Mouse (Mus musculus) kidney, postnatal 14 days (tissue): ENCODE results near the gene Dmbt1.
"Not testable (repeated sequence)": the region's sequence is repeated elsewhere in the genome, so short reads cannot be mapped to it uniquely, and the experiment has no call there.

ENCODE experiments used
- DNase-seq: peaks from one replicate; pipeline ENCODE4 v3.0.0; 2022; ENCODE audit warnings: mixed read lengths

The Dmbt1 gene

DNA sequence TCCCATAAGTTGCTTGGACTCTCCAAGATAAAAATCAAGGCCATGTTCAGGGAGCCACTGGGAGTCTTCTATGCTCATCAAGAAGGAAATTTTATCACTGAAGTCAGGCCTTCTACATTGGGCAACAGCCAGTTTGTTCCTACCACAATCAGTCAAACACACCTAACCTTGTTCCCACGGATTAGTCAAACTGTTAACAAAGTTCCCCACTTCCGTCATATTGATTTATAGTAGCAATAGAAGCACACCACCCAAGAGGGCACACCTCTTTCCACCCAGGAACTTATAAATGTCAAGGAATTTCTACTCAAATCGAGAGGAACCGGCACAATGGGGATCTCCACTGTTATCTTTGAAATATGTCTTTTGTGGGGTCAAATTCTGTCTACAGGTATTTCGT lies at the start of gene Dmbt1:
Gene Dmbt1 (plus strand): TSS at position 299 of the 400 bp plus-strand sequence.
- DNase-seq: no peak

- DNase-seq: peak; percentile 63
Observed at GRCm38 (mm10) chr7:130982371-130982770, 49.5 kb upstream of the Dmbt1 start.

DNA sequence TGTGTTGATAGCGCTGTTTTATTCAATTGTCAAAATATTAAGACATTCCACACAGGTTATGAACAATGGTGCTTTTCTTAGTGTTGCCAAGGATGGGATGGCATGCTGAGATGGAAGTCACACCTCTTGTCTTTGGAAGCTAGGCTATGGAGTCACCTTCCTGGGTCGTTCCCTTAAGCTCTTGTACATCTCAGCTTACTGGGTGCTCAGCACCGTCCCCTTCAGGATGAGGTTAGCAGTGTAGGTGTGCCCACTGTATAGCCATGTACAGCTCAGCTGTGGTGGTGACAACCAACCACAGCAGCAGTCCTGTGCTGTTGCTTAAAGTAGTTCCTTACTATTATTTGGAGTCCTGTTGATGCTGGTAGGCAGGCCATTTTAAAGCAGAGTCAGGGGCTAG lies 49.0 kb upstream of the Dmbt1 start:
- DNase-seq: no peak

DNA sequence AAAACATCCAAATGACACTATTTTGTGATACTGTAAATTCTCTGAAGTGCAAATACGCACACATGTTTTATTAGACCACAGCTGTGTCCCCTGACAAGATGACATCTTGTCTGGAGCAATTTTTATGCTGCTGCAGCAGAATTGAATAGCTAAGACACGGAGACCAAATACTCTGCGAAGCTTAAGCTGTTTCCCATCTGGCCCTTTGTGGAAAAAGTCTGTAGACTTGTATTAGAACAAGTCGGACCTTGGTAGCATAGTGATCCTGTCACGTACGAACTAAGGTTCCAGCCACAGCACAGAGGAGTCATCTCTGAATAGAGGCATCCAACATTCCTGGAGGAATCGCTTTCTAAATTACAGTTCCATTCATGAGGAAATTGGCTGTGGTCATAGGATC lies 47.6 kb upstream of the Dmbt1 start:
- DNase-seq: peak; percentile 27

GRCm38 (mm10) chr7:130985193-130985592 lies 46.7 kb upstream of the Dmbt1 start:
- no peak for DNase-seq

GRCm38 (mm10) chr7:130985716-130986115 lies 46.1 kb upstream of the Dmbt1 start:
- DNase-seq: no peak

- no peak for DNase-seq
Observed at GRCm38 (mm10) chr7:130988146-130988545, 43.7 kb upstream of the Dmbt1 start.

DNA sequence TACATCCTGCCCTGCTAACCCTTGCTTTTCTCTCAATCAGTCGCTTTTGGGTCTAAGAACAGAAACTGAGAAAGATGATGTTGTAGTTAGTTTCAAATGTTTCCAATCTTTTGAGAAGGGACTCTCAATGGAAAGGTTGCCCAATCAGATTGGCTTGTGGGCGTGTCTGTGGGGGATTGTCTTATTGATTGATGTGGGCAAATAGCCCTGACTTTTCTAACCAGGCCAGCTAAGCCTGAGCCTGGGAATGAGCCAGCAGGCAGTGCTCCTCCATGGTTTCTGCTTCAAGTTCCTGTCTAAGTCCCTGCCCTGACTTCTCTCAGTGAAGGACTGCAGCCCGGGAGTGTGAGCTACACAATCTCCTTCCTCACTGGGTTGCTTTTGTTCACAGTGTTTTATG lies 42.5 kb upstream of the Dmbt1 start:
- DNase-seq: no peak

- DNase-seq: no peak
Observed at GRCm38 (mm10) chr7:130991174-130991789, 40.6 kb upstream of the Dmbt1 start.

DNA sequence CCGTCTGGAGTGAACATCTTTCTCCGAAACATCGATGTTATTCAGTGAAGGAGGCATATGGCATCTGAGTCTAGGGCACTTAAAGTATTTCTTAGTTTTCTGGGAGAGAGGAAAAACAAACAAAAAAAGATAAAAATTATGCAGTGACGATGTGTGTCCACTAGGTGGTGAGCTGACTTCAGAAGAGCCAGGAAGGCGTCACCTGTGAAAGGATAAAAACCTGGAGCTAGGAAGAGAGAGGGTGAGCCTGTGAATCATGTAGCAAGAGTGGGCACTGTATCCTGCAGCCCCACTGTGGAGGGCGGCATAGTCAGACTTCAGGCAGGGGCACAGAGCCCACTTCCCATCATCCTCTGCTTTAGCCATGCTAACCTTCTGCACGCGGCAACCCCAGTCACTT lies 37.9 kb upstream of the Dmbt1 start:
- no peak for DNase-seq

GRCm38 (mm10) chr7:131001976-131002726 lies 29.7 kb upstream of the Dmbt1 start:
- DNase-seq: no peak

- no peak for DNase-seq
Observed at GRCm38 (mm10) chr7:131004071-131004470, 27.8 kb upstream of the Dmbt1 start.

DNA sequence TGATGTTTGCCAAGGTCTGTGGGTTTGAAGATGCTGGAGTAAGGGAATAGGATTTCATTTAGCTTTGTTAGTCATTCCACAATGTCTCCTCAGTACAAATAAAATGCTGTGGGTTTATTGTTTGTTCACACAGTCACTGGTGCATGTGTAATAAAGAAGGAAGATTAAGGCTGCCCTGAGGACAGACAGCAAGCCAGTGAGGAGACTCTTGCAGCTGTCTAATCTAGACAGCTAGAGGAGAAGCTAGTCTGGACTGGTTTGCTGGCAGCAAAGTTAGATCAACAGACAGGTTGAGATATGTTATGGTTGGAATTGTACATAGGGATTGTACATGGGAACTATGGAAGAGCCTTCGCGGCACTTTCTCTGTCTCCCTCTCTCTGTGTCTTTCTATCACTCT lies 24.6 kb upstream of the Dmbt1 start:
- DNase-seq: no peak

DNA sequence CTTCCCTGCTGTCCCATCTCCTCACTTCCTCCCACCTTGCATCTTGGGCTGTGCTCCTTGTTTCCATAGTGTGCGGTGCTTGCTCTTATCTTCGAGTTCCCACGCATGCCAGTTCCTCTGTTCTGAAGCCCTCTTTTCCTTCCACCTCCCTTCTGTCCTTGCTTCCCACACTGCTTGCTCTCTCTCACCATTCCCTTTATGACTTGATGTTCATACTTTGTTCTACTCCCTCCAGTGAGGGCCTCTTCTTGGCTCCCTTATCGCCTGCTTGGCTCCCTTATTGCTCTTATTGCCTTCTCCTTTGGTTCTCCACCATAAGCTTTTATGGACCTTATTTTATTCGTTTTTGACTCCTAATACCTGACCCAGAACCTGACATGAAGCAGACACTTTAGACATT lies 22.7 kb upstream of the Dmbt1 start:
- no peak for DNase-seq

GRCm38 (mm10) chr7:131011901-131012300 lies 20.0 kb upstream of the Dmbt1 start:
- no peak for DNase-seq

DNA sequence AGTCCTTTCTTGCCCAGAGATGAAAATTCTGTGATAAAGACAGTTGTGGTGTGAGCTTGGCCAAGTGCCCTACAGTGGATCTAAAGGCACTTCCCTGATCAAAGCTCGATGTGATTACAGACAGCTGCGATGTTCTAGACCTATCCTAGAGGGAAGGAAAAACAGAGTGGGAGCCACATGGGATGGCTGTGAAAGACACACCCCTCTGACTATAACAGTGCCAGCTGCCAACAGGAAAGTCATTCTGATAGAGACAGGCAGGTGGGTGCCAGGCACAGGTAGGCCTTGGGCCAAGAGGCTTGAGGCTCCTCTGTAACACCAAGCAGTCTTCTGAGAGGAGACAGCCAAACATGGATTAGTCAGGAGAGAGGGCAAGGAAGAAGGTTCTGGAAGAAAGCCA lies 12.7 kb upstream of the Dmbt1 start:
- no peak for DNase-seq

GRCm38 (mm10) chr7:131024807-131025206 lies 7.0 kb upstream of the Dmbt1 start:
- no peak for DNase-seq

GRCm38 (mm10) chr7:131027557-131027956 lies 4.3 kb upstream of the Dmbt1 start:
- no peak for DNase-seq

DNA sequence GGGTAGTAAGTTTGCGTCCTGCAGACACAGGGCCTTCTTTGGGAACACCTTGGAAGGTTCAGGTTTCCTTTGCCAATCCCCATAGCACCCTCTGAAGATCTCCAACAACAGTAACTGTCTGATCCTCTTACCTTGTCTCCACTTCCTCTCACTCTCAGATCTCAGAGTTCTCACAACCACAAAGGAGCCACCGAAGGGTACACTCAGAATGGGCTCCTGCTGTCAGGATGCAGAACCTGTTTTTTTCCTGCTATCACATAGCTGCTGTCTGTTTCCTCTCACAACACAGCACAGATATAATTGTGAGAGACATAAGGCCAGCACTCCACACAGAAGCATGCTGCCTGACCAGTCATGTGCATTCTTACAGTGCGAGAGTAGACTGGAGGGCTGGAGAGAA lies 4.5 kb downstream of the Dmbt1 start:
- DNase-seq: no peak

GRCm38 (mm10) chr7:131037083-131037482 lies 5.2 kb downstream of the Dmbt1 start:
- DNase-seq: no peak

DNA sequence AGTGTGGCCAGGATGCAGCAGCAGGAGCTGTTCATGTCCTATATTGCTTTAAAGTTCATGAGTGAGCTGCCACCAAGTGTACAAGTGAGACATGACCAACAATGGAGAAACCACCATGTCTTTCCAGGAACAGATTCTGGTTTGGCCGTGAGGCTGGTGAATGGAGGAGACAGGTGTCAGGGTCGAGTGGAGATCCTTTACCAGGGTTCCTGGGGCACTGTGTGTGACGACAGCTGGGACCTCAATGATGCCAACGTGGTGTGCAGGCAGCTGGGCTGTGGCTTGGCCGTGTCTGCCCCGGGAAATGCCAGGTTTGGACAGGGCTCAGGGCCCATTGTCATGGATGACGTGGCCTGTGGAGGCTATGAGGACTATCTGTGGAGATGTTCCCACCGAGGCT lies 8.9 kb downstream of the Dmbt1 start:
- DNase-seq: not testable (repeated sequence)

- no peak for DNase-seq
Observed at GRCm38 (mm10) chr7:131042657-131043056, 10.8 kb downstream of the Dmbt1 start.

GRCm38 (mm10) chr7:131045258-131045835 lies 13.5 kb downstream of the Dmbt1 start:
- not testable (repeated sequence) for DNase-seq

GRCm38 (mm10) chr7:131049829-131050228 lies 18.0 kb downstream of the Dmbt1 start:
- DNase-seq: not testable (repeated sequence)
